Mouse (Mus musculus): ENCODE measurements around the gene Lrrfip2.

- no peak for TF ChIP-seq CTCF (IDR thresholded peaks at IDR 0.05; ENCODE audit: extremely low read depth, insufficient read length, insufficient replicate concordance, low read depth, low read length)
- TF ChIP-seq POLR2A (IDR thresholded peaks at IDR 0.05; ENCODE audit: low read depth, low read length) = no peak
Measured at GRCm38 (mm10) chr9:111188731-111189130, 71.3 kb downstream of the Lrrfip2 start.
